Mouse (Mus musculus): Measurements from ENCODE around the gene Glt28d2.

- TF ChIP-seq EP300 (IDR thresholded peaks at IDR 0.05): no peak
- TF ChIP-seq CTCF (IDR thresholded peaks at IDR 0.05): no peak
Observed at GRCm38 (mm10) chr3:85827283-85827682, 60.0 kb downstream of the Glt28d2 start.

All from lung, postnatal 0 days (tissue).